Mouse (Mus musculus) MEL (cell line): ENCODE measurements around the gene Adam22. TPM values are rescaled to one million over a fixed set of nuclear protein-coding genes. Genes with fewer than 3 reads are reported as not detected.

Source experiments
- DNase-seq: peaks from one replicate; pipeline ENCODE4 v3.0.0; 2011; ENCODE audit warnings: low read depth, low spot score
- H3K27ac ChIP-seq: 2 replicates; pipeline ENCODE4 v1.5.1; 2012; ENCODE audit warnings: low read depth, mild to moderate bottlenecking, control low read depth, low read length, moderate library complexity; ENCODE audit not compliant: control insufficient read depth
- H3K27me3 ChIP-seq, 2 experiments: fragments of 150-350 bp in 1 of 2; sonication (generic) in 1 of 2; 2 replicates each; pipeline ENCODE4 v1.6.1; 2012; ENCODE audit warnings: low read length in 2 of 2, mild to moderate bottlenecking in 2 of 2, improper control_type of control experiment in 1 of 2, moderate library complexity in 1 of 2; ENCODE audit not compliant: insufficient read depth in 2 of 2, control insufficient read depth in 1 of 2
- H3K36me3 ChIP-seq, 2 experiments: 2 replicates each; pipeline ENCODE4 v1.6.1; 2012 to 2014; ENCODE audit warnings: low read length in 2 of 2, improper control_type of control experiment in 1 of 2, inconsistent platforms in 1 of 2, mild to moderate bottlenecking in 1 of 2; ENCODE audit not compliant: insufficient read depth in 2 of 2, control insufficient read depth in 1 of 2
- H3K4me1 ChIP-seq, 2 experiments: fragments of 150-350 bp in 1 of 2; sonication (generic) in 1 of 2; 2 replicates each; pipeline ENCODE4 v1.6.1; 2012; ENCODE audit warnings: low read length in 2 of 2, improper control_type of control experiment in 1 of 2, mild to moderate bottlenecking in 1 of 2; ENCODE audit not compliant: insufficient read depth in 2 of 2, control insufficient read depth in 1 of 2
- H3K4me3 ChIP-seq, 2 experiments: fragments of 150-350 bp in 1 of 2; sonication (generic) in 1 of 2; 2 replicates each; pipeline ENCODE4 v1.5.1; 2012; ENCODE audit warnings: low read depth in 2 of 2, low read length in 2 of 2, mild to moderate bottlenecking in 2 of 2, moderate library complexity in 2 of 2, control low read depth in 1 of 2, improper control_type of control experiment in 1 of 2; ENCODE audit not compliant: control insufficient read depth in 1 of 2, insufficient read depth in 1 of 2
- H3K79me2 ChIP-seq: 2 replicates; pipeline ENCODE4 v1.6.1; 2012; ENCODE audit warnings: mild to moderate bottlenecking, low read length, moderate library complexity; ENCODE audit not compliant: control insufficient read depth, poor library complexity, insufficient read depth
- H3K9ac ChIP-seq: 2 replicates; pipeline ENCODE4 v1.6.1; 2012; ENCODE audit warnings: low read depth, mild to moderate bottlenecking, control low read depth, low read length, moderate library complexity; ENCODE audit not compliant: control insufficient read depth, poor library complexity, severe bottlenecking
- H3K9me3 ChIP-seq: fragments of 150-350 bp; sonication (generic); replicated peaks from 2 replicates; pipeline ENCODE4 v1.6.1; 2012; ENCODE audit warnings: mild to moderate bottlenecking, low read length, improper control_type of control experiment, moderate library complexity; ENCODE audit not compliant: insufficient read depth
- BHLHE40 ChIP-seq: IDR thresholded peaks from 2 replicates; pipeline ENCODE4 v1.6.1; 2012; ENCODE audit warnings: low read depth, mild to moderate bottlenecking, inconsistent platforms, low read length, improper control_type of control experiment, borderline replicate concordance
- CHD1 ChIP-seq: IDR thresholded peaks from 2 replicates; pipeline ENCODE4 v1.6.1; 2012; ENCODE audit warnings: low read depth, mild to moderate bottlenecking, inconsistent platforms, low read length, improper control_type of control experiment
- CHD2 ChIP-seq: IDR thresholded peaks from 2 replicates; pipeline ENCODE4 v1.6.1; 2011; ENCODE audit warnings: low read length, improper control_type of control experiment
- CTCF ChIP-seq, 3 experiments: IDR thresholded peaks in 2 of 3; conservative IDR thresholded peaks in 1 of 3; 2 replicates each; pipeline ENCODE4 v1.5.1; 2011 to 2012; ENCODE audit warnings: low read length in 3 of 3, low read depth in 2 of 3, mild to moderate bottlenecking in 2 of 3, improper control_type of control experiment in 1 of 3, inconsistent platforms in 1 of 3, mixed read lengths in 1 of 3, moderate library complexity in 1 of 3; ENCODE audit not compliant: control insufficient read depth in 1 of 3, insufficient read depth in 1 of 3, poor library complexity in 1 of 3, severe bottlenecking in 1 of 3
- E2F4 ChIP-seq: IDR thresholded peaks from 2 replicates; pipeline ENCODE4 v1.6.1; 2011; ENCODE audit warnings: low read depth, low read length, improper control_type of control experiment, borderline replicate concordance
- EP300 ChIP-seq, 2 experiments: IDR thresholded peaks; 2 replicates each; pipeline ENCODE4 v1.6.1; 2011; ENCODE audit warnings: improper control_type of control experiment in 2 of 2, low read length in 2 of 2, low read depth in 1 of 2, mild to moderate bottlenecking in 1 of 2
- MAFK ChIP-seq: IDR thresholded peaks from 2 replicates; pipeline ENCODE4 v1.6.1; 2011; ENCODE audit warnings: low read depth, mild to moderate bottlenecking, low read length, improper control_type of control experiment, borderline replicate concordance
- MEF2A ChIP-seq: IDR thresholded peaks from 2 replicates; pipeline ENCODE4 v1.6.1; 2014; ENCODE audit warnings: low read depth, mild to moderate bottlenecking, inconsistent platforms, low read length, improper control_type of control experiment; ENCODE audit not compliant: poor library complexity, insufficient replicate concordance, severe bottlenecking; ENCODE audit errors: extremely low read depth
- MYB ChIP-seq: IDR thresholded peaks from 2 replicates; pipeline ENCODE4 v1.6.1; 2011; ENCODE audit warnings: mild to moderate bottlenecking, low read depth, low read length, improper control_type of control experiment
- MYC ChIP-seq: IDR thresholded peaks from 2 replicates; pipeline ENCODE4 v1.6.1; 2011; ENCODE audit warnings: low read depth, mild to moderate bottlenecking, low read length, improper control_type of control experiment, moderate library complexity
- NELFE ChIP-seq: IDR thresholded peaks from 2 replicates; pipeline ENCODE4 v1.6.1; 2011; ENCODE audit warnings: low read depth, low read length, improper control_type of control experiment
- NRF1 ChIP-seq: IDR thresholded peaks from 2 replicates; pipeline ENCODE4 v1.6.1; 2014; ENCODE audit warnings: low read depth, mild to moderate bottlenecking, inconsistent platforms, low read length, improper control_type of control experiment, moderate library complexity; ENCODE audit not compliant: poor library complexity, insufficient read depth, severe bottlenecking
- POLR2A ChIP-seq, 2 experiments: IDR thresholded peaks; 2 replicates each; pipeline ENCODE4 v1.6.1; 2011 to 2012; ENCODE audit warnings: low read length in 2 of 2, mild to moderate bottlenecking in 2 of 2, control low read depth in 1 of 2, improper control_type of control experiment in 1 of 2, low read depth in 1 of 2, moderate library complexity in 1 of 2; ENCODE audit not compliant: control insufficient read depth in 1 of 2, insufficient read depth in 1 of 2, poor library complexity in 1 of 2
- POLR2AphosphoS2 ChIP-seq: IDR thresholded peaks from 2 replicates; pipeline ENCODE4 v1.6.1; 2011; ENCODE audit warnings: low read length, improper control_type of control experiment
- RAD21 ChIP-seq: IDR thresholded peaks from 2 replicates; pipeline ENCODE4 v1.6.1; 2011; ENCODE audit warnings: mild to moderate bottlenecking, low read depth, low read length, improper control_type of control experiment
- TAL1 ChIP-seq: IDR thresholded peaks from 2 replicates; pipeline ENCODE4 v1.6.1; 2012; ENCODE audit warnings: mild to moderate bottlenecking, inconsistent platforms, low read length, moderate library complexity, mixed read lengths
- TCF12 ChIP-seq: IDR thresholded peaks from 2 replicates; pipeline ENCODE4 v1.6.1; 2014; ENCODE audit warnings: low read depth, mild to moderate bottlenecking, inconsistent platforms, low read length, improper control_type of control experiment, moderate library complexity
- UBTF ChIP-seq: IDR thresholded peaks from 2 replicates; pipeline ENCODE4 v1.6.1; 2012; ENCODE audit warnings: low read depth, mild to moderate bottlenecking, inconsistent platforms, low read length, improper control_type of control experiment, moderate library complexity, borderline replicate concordance; ENCODE audit not compliant: insufficient read depth
- USF1 ChIP-seq: IDR thresholded peaks from 2 replicates; pipeline ENCODE4 v1.6.1; 2014; ENCODE audit warnings: low read depth, mild to moderate bottlenecking, inconsistent platforms, low read length, improper control_type of control experiment, moderate library complexity
- USF2 ChIP-seq, 2 experiments: IDR thresholded peaks; 2 replicates each; pipeline ENCODE4 v1.6.1; 2011 to 2012; ENCODE audit warnings: improper control_type of control experiment in 2 of 2, low read length in 2 of 2, borderline replicate concordance in 1 of 2, inconsistent platforms in 1 of 2, low read depth in 1 of 2, mild to moderate bottlenecking in 1 of 2; ENCODE audit not compliant: insufficient read depth in 1 of 2
- ZC3H11A ChIP-seq: IDR thresholded peaks from 2 replicates; pipeline ENCODE4 v1.6.1; 2012; ENCODE audit warnings: low read depth, mild to moderate bottlenecking, inconsistent platforms, low read length, improper control_type of control experiment
- ZMIZ1 ChIP-seq: IDR thresholded peaks from 2 replicates; pipeline ENCODE4 v1.6.1; 2012; ENCODE audit warnings: low read depth, mild to moderate bottlenecking, inconsistent platforms, low read length, improper control_type of control experiment, moderate library complexity
- polyA plus RNA-seq, 2 experiments: library from polyadenylated mRNA; stranded (reverse) in 1 of 2; unstranded in 1 of 2; fragments of >175 nt in 1 of 2; fragments of >200 nt in 1 of 2; gene quantifications; 2 replicates each; pipeline versions ENCODE4 v1.2.1 to v1.2.4; 2012; ENCODE audit warnings: low replicate concordance in 2 of 2, low read depth in 1 of 2; ENCODE audit not compliant: insufficient read length in 2 of 2, insufficient read depth in 1 of 2, missing spikeins in 1 of 2
- total RNA-seq: library from RNA; depleted of rRNA; stranded (reverse); fragments of 300-350 nt; gene quantifications from 2 replicates; pipeline ENCODE4 v1.2.3, GENCODE M21; 2012

Gene Adam22
- total and polyA plus RNA-seq, 3 experiments = 1.2 to 1.6 TPM; not detected in 1

DNA sequence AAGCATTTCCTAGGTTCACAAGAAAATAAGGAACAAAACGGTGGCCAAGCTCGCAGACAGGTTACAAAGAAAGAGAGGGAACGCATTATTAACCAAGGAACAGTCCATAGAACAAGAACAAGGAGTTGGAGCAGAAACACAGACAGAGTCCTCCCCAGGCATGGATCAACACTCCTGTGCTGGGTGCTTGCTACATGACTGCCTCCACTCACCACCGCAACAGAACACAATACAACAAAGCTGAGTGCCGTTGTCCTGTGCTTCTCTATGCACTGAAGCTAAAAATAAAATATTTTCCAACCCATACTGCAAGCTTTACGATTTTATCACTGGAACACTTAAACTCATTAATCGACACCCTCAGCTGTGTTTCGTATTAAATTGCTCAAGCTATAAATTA lies 10.3 kb downstream of the Adam22 start:
- H3K9me3 ChIP-seq = no peaks in the 10 kb centered on the region
- H3K9ac ChIP-seq = no peak overlapping the region
- TF ChIP-seq USF2 (IDR thresholded peaks at IDR 0.05; ENCODE audit: borderline replicate concordance in 1 of 2, insufficient read depth in 1 of 2, low read depth in 1 of 2, low read length in 2 of 2) (no peak), CHD1 (no peak), USF1 (no peak), TAL1 (no peak), ZMIZ1 (no peak), CHD2 (no peak), E2F4 (no peak), MYB (no peak), UBTF (no peak), MYC (no peak), EP300 (IDR thresholded peaks at IDR 0.05; ENCODE audit: low read depth in 1 of 2, low read length in 2 of 2) (no peak)
- TF ChIP-seq, all 39 proteins: peak for 0
- Histone ChIP-seq H3K4me1 (no peaks in the 10 kb centered on the region), H3K4me3 (no peak overlapping the region), H3K27me3 (no peaks in the 10 kb centered on the region), H3K27ac (no peak overlapping the region), H3K36me3 (no peaks in the 10 kb centered on the region), H3K79me2 (no peaks in the 10 kb centered on the region)
- no peak for DNase-seq

DNA sequence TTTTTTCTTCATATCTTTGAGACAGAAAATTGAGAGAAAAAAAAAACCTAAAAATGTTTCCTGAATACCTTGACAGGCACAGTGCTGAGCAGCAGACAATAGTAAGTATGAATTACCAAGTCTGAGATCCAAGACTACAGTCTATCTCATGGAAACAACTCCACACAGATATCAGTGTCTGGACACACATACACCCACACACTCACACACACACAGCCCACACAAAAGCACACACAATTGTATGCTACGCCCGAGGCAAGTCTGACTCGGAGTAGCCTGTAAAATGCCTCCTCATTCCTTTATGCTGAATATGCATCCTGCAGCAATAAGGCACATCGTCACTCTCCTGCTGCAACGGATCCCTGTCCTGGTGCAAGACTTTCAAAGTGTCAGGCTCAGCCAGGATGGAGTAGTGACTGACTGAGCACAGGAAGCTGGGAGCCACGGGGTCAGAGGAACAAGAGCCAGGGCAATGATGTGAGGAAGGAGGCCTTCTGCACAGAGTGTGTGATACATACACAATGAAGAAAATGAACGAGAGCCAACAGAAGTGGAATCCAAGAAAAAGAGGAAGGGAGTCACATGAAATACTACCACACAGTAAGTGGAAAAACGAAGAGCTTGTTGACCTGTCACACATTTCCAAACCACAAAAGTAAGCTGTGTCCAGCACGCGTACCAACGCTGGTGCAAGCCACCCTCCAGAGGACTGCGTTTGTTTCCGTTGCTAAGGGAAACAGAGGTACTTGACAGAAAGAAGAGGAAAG lies 10.9 kb downstream of the Adam22 start:
- Histone ChIP-seq H3K27ac (no peak overlapping the region), H3K4me3 (no peak overlapping the region), H3K79me2 (no peaks in the 10 kb centered on the region), H3K4me1 (no peaks in the 10 kb centered on the region), H3K36me3 (no peaks in the 10 kb centered on the region), H3K9me3 (no peaks in the 10 kb centered on the region), H3K27me3 (no peaks in the 10 kb centered on the region), H3K9ac (no peak overlapping the region)
- TF ChIP-seq ZC3H11A = no peak
- no peak for TF ChIP-seq NRF1
- no peak for TF ChIP-seq RAD21
- TF ChIP-seq BHLHE40 = no peak
- no peak for TF ChIP-seq MYB
- no peak for TF ChIP-seq NELFE
- no peak for TF ChIP-seq TCF12
- TF ChIP-seq POLR2A (IDR thresholded peaks at IDR 0.05; ENCODE audit: control insufficient read depth in 1 of 2, insufficient read depth in 1 of 2, low read depth in 1 of 2, low read length in 2 of 2, poor library complexity in 1 of 2) = no peak
- TF ChIP-seq USF2 (IDR thresholded peaks at IDR 0.05; ENCODE audit: borderline replicate concordance in 1 of 2, insufficient read depth in 1 of 2, low read depth in 1 of 2, low read length in 2 of 2) = no peak
- TF ChIP-seq MEF2A = no peak
- no peak for TF ChIP-seq POLR2AphosphoS2
- no peak for TF ChIP-seq MAFK
- no peak for TF ChIP-seq CTCF (IDR thresholded peaks at IDR 0.05 in 2 of 3, conservative IDR thresholded peaks at IDR 0.05 in 1 of 3; ENCODE audit: control insufficient read depth in 1 of 3, insufficient read depth in 1 of 3, low read depth in 2 of 3, low read length in 3 of 3, poor library complexity in 1 of 3, severe bottlenecking in 1 of 3)
- TF ChIP-seq ZMIZ1 = no peak
- TF ChIP-seq E2F4 = no peak
- DNase-seq = no peak
